26 mouse cellular contexts compared by ENCODE assay signal in the genomic region with DNA sequence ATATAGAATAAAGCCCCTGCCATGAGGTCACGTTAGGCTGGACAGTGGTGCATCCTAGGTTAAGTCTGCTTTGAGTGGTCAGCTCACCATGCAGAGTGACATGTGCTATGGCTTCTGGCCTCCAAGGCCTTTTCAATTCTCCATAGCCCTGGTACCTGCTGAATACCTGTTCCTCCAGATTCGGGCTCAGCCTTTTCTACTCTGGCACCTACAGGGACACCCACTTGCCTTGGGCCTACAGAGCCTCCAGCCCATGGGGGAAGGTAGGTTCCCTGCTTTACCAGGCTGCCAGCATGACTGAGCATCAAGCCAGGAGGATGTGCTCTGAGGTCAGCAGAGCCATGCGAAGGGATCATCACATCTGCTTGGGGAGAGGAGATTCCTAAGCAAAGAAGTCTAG. TPM values are rescaled to one million over a fixed set of nuclear protein-coding genes. Genes with fewer than 3 reads are reported as not detected.
"Had no signal": no experiment of that assay in that cellular context is flagged by ENCODE, and none has a peak within 500 bp of the region (broad histone marks: within the 10 kb centered on the region; RNA-seq: fewer than 3 reads in every experiment).

No protein-coding gene starts in this region.

- DNase-seq: gastrocnemius, adult 2 months; gastrocnemius, postnatal 10 days; gastrocnemius, postnatal 25 days; heart, postnatal 10 days; heart, postnatal 4 days; kidney, adult 18-20 months; kidney, adult 8-10 months; kidney, postnatal 10 days; kidney, postnatal 25 days; kidney, postnatal 4 days; liver had no signal

- H3K9ac ChIP-seq: heart, embryonic 12.5 days; hindbrain, embryonic 13.5 days; hindbrain, embryonic 15.5 days; intestine, embryonic 15.5 days; limb, embryonic 12.5 days had no signal

- ATAC-seq: inflammation-experienced regulatory T-cells, adult 6 months; intestine, embryonic 15.5 days; intestine, postnatal 0 days had no signal

- H3K4me1 ChIP-seq: heart, embryonic 12.5 days; intestine, embryonic 15.5 days; limb, embryonic 12.5 days had no signal

- H3K36me3 ChIP-seq: heart, embryonic 12.5 days; hindbrain, embryonic 13.5 days; hindbrain, embryonic 15.5 days; intestine, embryonic 15.5 days; limb, embryonic 10.5 days; limb, embryonic 12.5 days had no signal

- H3K9me3 ChIP-seq: heart, embryonic 12.5 days; hindbrain, embryonic 13.5 days; hindbrain, embryonic 15.5 days; intestine, embryonic 15.5 days; limb, embryonic 10.5 days; limb, embryonic 12.5 days had no signal

- H3K4me3 ChIP-seq: gastrocnemius, adult 2 months; heart, embryonic 12.5 days; hindbrain, embryonic 13.5 days; hindbrain, embryonic 15.5 days; intestine, embryonic 15.5 days; layer of hippocampus, adult 2 months; left cerebral cortex, adult 2 months; limb, embryonic 10.5 days; limb, embryonic 12.5 days had no signal

- H3K27me3 ChIP-seq: heart, embryonic 12.5 days; hindbrain, embryonic 13.5 days; hindbrain, embryonic 15.5 days; intestine, embryonic 15.5 days; limb, embryonic 12.5 days had no signal

- H3K27ac ChIP-seq: gastrocnemius, adult 2 months; hindbrain, embryonic 13.5 days; hindbrain, embryonic 15.5 days; intestine, embryonic 15.5 days; left cerebral cortex, adult 2 months; limb, embryonic 10.5 days; limb, embryonic 12.5 days had no signal

- H3K4me2 ChIP-seq: heart, embryonic 12.5 days; hindbrain, embryonic 13.5 days; hindbrain, embryonic 15.5 days; intestine, embryonic 15.5 days; limb, embryonic 12.5 days; liver, embryonic 11.5 days had no signal

RNA-seq across cellular contexts. Expression of a gene that starts 9.5 kb away (rescaled TPM):
- total RNA-seq: granulocyte monocyte progenitor cell, adult 5-6 weeks; heart, postnatal 25 days; heart, postnatal 4 days; layer of hippocampus, adult 2 months had no signal
- polyA plus RNA-seq: heart, embryonic 12.5 days; heart, embryonic 14.5 days; intestine, embryonic 15.5 days; intestine, postnatal 0 days; kidney, embryonic 14.5 days had no signal
